Mouse (Mus musculus) cerebellum, postnatal 36 days (tissue): ENCODE data around the gene Nup133.
A peak's percentile ranks its signal among the peaks of the same experiment; 100 is the strongest.
"Not testable (repeated sequence)": the region's sequence is repeated elsewhere in the genome, so short reads cannot be mapped to it uniquely, and the experiment has no call there.

Experiments
- DNase-seq, 2 experiments: peaks; one replicate each; pipeline ENCODE4 v3.0.0; 2021 to 2022; ENCODE audit warnings: mixed read lengths in 2 of 2

The Nup133 gene

DNA sequence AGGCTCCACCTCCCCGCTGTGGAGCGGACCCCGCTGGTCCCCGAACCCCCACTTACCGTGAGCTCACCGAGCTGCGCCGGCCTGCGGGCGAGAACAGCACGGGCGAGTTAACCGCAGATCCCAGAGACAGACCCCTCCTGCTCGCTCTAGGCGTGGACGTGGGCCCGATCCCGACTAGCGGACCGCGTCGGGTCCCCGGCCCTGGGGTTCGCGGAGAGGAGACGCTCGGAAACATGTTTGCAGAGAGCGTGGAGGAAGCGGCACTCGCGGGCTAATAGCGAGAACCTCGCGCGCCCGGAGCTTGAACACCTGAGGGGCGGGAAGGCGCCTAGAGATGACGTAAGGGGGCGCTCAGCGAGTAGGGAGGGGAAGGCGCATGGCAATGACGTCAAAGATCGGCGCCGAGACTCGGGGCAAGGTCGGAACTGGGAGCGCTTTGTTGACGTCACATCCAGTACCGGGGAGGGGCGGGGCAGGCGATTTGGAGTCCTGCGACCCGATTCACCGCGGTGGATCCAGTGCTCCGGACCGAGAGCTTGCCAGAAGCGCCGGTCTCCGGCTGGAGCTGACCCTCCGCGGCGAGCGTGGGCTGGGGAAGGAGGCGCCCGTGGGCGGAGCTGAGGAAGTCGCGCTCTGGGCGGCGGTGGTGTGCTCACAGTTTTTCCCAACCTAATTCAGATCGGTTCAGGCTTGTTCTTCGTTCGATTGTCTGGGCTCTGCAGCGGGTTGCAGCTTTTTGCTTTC, at the start of gene Nup133:
Nup133 (minus strand) TSS at position 324 of the 744 bp plus-strand sequence.
- peak; percentile 100 for DNase-seq

DNA sequence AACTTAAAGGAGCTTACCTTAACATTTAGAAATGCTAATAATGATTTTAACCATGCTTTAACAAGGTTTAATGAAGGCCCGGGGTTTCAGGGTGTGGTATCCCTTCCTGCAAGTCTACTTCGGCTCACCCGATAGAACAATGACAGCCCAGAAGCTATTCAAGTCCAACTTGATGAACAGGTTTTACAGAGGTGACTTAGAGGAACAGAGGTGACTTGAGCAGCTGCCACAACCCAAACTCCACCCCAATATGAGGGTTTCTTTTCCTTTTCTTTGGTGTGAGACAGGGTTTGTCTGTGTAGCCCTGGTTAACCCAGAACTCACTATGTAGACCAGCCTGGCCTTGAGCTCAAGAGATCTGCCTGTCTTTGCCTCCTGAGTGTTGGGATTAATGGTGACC, 44.9 kb upstream of the Nup133 start:
- DNase-seq = no peak

DNA sequence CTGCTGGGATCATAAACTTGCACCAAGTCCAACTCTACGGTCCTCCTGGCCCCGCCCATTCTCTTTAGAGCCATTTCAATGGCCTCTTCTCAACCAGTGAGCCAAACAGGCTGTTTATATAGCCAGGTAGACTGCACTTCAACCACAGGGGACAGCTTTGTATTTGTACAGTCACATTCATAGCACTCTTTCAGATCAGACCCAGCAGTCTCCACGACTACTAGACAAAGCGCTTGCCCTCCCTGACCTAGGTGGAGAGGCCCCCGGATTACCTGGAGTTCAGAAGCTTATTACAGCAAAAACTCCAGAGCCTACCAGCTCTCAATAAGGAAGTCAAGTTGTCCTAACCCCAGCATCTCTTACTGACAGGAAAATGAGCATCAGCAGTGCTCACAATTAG, 44.5 kb upstream of the Nup133 start:
- no peak for DNase-seq

DNA sequence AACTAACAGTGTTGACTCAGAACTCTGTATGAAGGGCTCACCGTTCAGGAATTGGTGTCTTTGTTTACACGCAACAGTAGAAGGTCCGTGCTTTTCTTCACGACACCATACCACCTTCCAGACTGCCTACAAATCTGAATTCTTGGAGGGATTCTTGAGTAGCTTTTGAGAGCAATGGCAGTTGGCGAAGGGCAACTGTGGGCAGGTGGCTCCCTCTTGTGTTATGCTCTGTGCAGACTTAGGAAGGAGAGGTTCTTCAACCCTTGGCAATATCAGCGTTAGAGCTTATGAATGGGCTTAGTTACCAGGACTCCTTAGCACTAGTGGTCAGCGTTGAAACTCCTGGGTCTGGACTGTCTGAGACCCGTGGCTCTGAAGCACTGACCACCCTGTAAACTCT, 43.5 kb upstream of the Nup133 start:
- no peak for DNase-seq

DNA sequence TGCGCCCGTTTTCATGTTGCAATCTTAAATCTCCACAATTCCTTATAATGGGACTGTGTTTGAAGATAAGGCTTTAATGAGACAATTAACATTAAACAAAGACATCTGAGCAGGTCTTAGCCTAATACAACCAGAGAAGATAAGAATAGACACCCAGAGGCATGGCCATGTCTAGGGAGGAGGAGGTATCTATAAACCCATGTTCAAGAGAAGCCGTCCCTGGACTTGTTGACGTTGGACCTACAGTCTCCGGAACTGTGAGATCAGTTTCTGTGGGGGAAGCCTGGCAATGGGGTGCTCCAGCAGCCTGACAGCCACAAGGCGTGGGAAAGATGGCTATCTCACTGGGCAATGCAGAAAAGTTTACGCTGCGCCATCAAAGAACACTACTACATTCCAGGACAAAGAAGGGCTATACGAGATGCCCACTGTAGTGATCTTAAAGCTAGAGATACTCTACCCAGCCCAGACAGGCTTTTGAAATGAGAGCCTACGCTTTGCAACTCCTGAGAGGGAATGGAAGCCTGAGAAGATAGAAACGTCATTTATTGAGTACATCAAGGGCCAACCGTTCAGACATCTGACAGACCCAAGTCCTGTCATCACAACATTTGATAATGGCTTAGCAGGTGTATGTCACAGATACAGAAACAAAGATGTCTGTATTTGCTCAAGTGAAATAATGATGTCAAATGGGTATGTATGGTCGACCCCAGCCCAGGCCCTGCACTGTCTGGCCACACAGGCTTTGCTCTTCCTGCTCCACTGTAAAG, 41.4 kb upstream of the Nup133 start:
- no peak for DNase-seq

DNA sequence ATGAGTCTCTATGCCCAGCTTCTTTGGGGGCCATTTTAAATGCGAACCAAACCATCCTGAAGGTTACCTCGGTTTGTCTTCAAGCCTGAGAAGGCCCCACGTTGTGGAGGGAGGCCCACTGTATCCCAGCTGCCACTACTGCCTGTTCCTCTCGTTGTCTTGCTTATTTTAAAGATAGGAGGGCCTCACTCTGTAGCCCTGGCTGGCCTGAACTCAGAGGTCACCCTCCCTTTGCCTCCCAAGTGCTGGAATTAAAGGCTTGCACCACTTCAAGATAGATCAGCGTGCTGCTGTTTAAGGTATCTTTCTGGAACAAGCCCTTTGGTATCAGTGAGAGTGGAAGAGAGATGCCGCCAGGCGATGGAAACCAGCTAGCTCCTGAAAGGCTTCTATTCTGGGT, 40.1 kb upstream of the Nup133 start:
- no peak for DNase-seq

DNA sequence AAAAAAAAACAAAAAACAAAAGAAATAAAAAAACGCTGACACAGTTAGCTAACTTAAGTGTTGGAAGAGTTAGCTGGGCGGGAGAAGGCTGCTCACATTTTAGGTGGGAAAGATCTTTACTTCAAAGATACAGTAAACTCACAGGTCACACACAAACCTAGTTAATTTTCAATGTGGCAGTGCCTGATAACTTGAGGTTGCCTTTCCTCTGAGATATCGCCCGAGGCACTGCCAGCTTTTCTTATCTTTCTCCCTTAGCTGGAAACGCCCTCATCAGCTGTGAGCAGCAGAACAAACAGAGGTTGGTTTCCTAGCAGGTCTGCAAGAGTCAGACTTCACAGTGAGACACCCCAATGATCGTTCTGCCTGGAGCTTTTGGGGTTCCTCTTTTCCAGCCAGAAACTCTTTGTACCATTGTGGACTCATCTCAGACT, 39.6 kb upstream of the Nup133 start:
- no peak for DNase-seq

DNA sequence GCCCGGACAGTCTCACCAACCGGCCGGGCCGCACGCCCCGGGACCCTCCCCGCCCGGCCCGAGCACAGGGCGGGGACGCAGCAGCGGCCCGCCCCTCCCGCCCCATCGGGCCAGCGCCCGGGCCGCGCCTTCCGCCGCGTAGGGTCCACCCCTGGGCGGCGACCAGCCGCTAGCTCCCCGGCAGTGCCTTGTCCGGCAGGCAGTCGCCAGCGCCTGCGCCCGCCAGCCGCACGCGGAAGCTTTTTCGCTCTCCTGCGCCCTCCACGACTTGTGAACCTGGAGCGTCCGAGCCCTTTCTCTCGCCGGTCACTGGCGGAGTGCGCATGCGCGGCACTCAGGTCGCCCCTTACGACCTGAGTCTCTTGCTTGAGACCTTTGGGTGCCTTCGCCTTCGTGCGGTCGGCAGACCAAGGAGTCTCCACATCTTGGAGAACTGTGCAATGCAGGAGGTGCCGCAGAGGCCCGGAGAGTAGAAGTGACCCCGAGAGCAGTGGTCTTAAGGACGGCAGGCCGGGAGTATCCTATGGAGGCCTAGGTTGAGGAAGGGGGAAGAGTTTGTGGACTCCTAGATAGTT, 33.8 kb upstream of the Nup133 start, which contains the start of gene Abcb10:
Abcb10 (minus strand) TSS at position 297 of the 575 bp plus-strand sequence.
- peak; percentile 86 for DNase-seq

DNA sequence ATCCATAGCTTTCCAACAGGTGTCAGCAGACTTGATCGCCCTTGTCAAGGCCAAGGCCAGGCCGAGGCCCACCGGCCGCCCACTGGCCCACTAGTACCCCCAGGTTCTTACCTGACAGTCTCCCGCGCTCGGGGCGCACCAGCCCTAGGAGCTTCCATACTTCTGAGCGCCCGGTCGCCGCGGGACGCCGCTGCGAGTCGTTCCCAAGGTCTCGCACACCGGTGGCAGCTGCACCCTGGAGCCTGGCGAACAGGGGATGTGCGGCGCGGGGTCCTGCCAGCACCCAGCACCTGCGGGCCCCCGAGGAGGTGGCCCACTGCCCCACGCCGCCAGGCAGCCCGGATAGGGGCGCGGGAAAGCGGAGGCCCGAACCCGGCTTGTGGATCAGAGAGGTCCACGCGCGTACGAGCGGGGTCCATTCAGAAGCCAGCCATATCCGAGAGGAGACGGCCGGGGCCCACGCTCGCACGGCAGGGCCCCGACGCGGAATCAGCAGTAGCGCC, 33.3 kb upstream of the Nup133 start:
- no peak for DNase-seq

DNA sequence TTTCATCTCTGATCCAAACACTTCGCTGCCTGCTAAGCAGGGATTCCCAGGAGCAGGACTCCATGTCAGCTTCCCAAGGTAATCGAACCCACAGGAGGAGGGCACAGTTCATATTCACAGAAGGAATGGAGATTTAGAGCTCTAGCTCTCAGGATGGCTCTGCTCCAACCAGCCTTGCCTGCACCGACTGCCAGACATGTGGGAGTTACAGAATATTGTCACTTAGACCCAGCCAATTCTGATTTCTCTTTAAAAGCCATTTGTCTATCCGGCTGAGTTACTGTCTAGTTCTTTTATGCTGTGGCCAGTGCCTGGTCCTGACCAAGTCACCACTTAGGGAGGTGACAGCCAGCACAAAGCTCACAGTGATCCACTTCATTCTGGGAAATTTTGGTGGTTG, 32.6 kb upstream of the Nup133 start:
- peak in 1 of 2 experiments; percentile 25 for DNase-seq

DNA sequence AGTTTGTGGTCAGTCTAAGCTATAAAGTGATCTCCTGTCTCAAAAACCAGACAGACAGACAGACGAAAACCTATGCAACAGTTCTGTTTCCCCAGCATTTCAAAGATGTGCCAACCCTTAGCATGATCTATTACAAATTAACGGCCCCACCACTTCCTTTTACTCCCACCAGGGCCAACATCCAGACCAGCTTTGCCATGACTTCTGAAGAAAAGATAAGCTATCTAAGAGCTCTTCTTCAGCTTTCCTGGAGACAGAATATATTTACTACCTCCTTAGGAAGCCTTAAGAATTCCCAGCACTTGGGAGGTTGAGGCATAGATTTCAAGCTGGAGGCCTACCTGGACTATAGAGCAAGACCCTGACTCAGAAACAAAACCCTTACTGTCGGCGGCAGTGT, 31.2 kb upstream of the Nup133 start:
- DNase-seq = no peak

DNA sequence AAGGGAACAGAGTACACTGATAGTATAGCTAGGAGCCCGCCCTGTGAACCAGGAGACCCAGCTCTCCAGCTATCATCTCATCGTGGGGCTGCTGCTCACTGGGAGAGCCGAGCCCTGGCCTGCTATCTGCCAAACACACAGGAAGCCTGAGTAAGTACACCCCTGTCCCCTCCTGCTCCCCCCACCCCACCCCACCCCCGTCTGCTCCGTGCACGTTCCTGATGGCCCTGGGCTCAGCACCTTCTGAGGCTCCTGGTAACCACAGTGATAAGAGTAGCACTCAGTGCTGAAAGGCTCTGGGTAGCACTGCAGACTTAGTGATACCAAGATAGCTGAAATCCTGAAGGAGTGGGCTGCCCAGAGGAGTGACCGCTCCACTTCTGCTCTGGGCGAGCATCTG, 29.9 kb upstream of the Nup133 start:
- DNase-seq = no peak

DNA sequence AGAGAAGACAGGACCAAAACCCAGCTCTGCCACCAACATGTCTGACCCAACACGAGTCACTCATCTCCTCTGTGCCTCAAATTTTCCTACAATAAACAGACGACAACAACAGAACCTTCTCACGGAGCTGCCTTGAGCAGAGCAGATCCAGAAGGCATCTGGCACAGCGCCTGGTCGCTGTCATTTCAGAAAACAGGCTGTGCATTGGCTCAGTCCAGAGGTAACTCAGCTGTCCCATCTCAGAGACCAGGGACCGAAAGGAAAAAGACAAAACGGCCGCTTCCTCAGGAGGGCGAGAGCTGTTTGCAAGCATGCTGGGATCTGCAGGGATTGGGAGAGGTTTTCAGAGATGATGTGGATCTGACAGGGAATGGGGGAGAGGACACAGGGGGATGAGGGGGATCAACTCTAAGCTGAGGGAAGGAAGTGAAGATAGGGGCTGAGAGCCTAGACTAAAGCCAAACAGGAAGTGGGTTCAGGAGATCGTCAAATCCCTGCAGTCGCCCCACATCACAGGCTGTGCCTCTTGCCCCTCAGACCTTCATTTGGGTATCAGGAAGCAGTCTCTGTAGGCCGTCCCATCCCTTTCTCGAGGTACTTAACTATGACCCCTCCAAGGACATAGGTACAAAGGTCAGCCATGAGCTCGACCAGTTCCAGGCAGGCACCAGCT, 29.2 kb upstream of the Nup133 start:
- peak in 1 of 2 experiments; percentile 31 for DNase-seq

DNA sequence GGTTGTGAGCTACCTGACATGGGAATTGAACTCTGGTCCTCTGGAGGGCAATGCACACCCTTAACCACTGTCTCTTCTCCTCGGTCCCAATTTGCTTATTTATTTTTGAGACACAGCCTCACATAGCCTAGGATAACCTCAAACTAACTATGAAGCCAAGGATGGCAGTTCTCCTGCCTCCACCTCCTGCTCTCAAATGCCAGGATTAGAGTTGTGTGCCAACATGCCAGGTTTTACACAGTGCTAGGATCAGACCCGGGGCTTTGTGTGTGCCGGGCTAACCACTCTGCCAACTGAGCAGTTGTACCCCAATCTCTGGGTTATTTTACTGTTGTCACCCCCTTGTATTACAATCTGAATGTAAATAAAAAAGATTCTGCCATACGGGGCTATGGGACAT, 28.4 kb upstream of the Nup133 start:
- DNase-seq = no peak

DNA sequence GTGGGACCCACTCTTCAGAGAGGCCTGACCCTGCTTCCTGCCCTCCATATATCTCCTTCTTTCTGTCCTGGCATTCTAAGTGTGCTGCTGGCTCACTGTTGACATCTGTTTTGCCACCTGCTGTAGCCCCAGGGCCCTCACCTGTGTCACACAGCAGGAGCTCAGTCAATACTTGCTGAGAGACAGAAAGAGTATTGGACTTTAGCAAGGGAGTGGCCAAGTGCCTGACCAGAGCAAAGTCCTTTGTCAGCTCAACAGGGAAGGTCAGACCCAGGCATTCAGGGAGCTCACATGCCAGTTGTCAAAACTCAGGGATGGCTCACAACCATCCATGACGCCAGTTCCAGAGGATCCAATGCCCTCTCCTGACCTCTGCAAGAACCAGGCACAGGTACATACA, 24.4 kb upstream of the Nup133 start:
- no peak for DNase-seq

DNA sequence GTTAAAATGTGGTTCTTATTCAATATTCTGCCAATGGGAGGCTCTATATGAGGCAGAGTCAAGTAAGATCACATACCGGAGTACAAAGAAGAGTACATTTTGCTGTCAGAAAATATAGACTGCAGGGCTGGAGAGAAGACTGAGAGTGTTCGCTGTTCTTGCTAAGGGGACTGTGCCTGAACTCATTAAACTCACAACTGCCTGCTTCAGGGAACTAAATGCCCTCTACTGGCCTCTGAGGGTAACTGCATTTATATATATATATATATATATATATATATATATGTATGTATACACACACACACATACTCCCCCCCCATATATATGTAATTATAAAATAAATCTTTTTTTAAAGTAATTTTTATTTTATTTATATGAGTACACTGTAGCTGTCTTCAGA, 17.8 kb upstream of the Nup133 start:
- no peak for DNase-seq

DNA sequence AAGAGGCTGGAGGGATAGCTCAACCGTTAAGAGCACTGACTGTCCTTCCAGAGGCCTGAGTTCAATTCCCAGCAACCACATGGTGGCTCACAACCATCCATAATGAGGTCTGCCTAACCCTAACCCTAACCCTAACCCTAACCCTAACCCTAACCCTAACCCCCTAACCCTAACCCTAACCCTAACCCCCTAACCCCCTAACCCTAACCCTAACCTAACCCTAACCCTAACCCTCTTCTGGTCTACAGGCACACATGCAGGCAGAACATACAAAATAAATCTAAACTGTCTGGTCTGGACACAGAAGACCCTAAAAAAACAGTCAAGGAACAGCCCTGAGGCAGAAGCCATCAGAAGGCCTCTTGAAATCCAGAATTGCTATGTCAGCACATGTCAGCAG, 12.3 kb upstream of the Nup133 start:
- DNase-seq = no peak

DNA sequence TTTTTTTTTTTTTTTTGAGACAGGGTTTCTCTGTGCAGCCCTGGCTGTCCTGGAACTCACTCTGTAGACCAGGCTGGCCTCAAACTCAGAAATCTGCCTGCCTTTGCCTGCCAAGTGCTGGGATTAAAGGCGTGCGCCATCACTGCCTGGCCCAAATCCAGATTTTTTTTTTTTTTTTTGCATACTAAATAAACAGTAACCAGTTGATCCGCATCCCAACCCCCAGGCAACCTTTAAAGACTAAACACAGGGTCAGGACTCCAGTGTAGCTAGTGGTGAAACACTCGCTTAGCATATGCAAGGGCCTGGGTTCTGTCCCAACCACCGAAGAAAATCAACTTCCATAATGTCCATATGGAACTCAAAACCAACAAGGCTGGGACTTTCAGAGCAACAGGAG, 11.5 kb upstream of the Nup133 start:
- not testable (repeated sequence) for DNase-seq

DNA sequence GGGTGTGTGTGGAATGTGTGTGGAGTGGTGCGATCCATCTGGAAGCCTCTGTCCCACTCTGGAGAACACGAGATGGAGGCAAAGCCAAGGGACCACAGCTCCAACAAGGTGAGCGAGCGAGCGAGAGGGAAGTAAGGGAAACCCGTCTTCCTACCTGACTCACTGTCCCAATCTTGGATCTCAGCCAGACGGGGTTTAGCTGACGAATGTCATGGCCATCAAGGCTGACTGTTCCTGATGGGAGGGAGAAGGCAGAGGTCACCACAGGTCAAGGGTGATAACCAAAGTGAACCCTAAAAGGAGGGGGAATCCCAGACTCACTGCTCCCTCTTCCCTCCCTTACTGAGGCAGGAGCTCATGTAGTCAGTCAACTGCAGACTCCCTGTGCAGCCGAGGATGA, 11.0 kb upstream of the Nup133 start:
- DNase-seq = no peak

DNA sequence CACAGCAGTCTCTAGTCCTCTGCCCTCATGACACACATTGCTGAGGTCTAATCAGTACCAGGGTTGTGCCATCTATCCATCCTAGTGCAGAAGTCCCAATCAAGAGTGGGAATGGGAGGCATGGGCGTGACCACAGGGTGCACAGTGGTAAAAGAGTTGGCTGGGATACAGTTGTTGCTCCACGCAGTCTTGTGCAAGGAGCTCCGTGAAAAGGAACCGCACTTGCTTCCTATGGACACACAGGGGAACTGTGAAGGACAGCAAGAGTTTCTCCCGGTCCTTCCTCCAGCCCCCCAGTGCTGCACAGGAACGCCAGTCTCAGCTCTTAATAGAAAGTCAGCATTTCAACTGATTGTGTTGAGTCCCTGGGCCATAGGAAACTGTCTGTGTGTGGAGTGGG, 10.4 kb upstream of the Nup133 start:
- DNase-seq = no peak

DNA sequence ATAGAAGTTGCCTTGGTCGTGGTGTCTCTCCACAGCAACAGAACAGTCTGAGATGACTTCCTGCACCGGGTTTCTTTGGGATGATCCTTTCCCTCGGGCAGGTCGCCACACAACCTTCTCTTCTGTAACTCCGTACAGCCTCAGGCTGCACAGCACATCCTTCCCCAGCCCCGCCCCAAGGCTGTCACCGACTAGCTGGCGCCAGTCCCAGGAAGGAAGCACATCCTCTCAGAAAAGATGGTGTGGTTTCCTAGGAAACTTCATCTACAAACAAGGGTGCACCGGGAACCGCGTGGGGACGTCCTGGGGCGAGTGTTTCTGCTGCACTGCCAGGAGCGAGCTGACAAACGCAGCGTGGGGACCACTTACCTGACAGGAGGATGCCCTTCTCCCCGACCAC, 9.1 kb upstream of the Nup133 start:
- DNase-seq = no peak

DNA sequence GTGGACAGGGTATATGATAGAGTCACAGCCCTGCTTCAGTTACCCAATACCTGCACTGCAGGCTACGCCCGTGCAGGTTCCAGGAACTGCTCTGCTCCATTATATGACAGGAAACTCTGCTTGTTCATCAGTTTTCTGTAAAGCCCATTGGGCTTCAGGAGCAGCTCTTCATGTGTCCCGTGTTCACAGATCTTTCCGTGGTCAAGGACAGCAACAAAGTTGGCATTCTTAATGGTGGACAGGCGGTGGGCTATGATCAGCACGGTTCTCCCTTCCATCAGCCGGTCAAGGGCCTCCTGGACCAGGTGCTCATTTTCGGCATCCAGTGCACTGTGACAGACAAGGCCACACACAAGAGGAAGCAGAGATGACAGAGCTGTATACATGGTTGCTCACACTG, 5.2 kb upstream of the Nup133 start:
- DNase-seq = no peak

DNA sequence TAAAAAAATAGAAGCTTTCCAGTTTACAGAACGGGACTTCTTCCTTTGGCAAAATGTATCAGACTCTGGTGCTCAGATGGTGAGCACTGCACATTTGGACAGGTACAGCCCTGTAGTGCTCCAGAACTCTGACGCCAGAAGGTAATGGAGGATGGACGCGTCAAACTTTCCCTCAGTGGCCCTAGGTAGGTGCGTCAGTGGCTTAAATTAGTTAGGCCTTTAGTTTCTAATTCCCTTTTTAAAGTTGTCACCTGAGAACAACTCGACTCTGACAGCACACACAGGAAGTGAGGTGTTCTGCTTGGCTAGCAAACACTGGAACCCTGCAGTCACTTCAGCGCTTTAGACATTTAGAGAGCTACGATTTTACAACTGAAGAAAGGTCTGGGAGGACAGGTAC, 4.6 kb upstream of the Nup133 start:
- no peak for DNase-seq
